Mouse (Mus musculus) urinary bladder, postnatal 36 days (tissue): ENCODE measurements around the gene Sec24b.
A peak's percentile ranks its signal among the peaks of the same experiment; 100 is the strongest.

Experiments used
- DNase-seq, 2 experiments: peaks; one replicate each; pipeline ENCODE4 v3.0.0; 2022; ENCODE audit warnings: low spot score in 2 of 2, mixed read lengths in 1 of 2

Sec24b gene

DNA sequence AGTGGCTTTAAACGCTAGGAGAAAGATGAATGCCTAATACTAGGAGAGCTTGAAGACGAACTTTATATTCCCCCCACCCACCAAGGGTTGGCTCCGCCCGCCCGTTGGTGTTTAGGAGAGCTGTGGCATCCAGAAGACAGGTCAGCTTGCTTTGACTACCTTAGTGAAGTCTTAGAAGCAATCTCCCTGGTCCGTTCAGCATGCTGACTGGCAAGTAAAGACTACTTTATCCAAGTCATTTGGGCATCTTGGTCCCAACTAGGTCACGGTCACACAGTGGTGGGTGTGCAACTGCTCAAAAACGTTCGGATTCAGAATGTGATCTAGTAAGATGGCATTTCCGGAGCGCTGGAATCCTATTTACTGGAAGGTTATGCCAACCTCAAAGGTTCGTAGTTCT, at the start of gene Sec24b:
Gene Sec24b, minus strand, starts transcription at position 273 of the 400 bp plus-strand sequence.
- DNase-seq: peak in 1 of 2 experiments; percentile 24

- DNase-seq: no peak
Measured at GRCm38 (mm10) chr3:130104471-130104870, 43.1 kb upstream of the Sec24b start.

DNA sequence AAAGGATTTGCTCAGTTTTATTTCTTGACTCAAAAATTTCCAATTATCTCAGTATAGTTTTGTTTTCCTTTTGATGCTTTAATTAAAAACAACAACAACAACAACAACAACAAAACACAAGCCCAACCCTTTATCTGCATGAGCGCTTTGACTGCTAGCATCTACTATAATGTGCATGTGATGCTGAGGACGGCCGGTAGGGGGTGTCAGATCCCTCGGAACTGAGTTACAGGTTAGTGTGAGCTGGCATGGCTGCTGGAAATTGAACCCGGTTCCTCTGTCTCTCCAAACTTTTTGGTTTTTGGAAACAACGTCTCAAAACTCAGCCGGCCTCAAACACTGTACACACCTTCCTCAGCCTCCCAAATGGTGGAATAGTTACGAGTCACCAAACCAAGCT, 42.1 kb upstream of the Sec24b start:
- DNase-seq: peak in 1 of 2 experiments; percentile 6

- DNase-seq: peak in 1 of 2 experiments; percentile 8
Measured at GRCm38 (mm10) chr3:130095160-130095781, 33.9 kb upstream of the Sec24b start.

- DNase-seq: no peak
Measured at GRCm38 (mm10) chr3:130094125-130094704, 32.9 kb upstream of the Sec24b start.

DNA sequence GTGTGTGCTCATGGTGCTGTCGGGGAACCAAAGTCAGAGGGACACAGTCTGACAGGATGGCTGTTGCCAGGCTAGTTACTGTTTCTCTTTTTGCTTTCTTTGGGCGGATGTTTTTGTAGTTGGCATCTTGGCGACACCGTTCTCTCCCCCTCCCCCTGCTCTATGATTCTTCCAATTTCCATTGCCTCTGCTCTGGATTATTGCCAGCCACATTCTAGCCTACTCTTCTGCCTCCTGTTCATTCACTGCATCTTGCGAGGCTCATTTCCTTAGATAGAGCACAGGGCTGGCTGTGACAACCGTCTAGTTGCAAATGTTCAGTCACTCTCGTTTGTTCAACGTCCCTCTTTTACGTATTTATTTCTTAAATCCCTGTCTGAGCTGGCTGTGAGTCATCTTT, 29.1 kb upstream of the Sec24b start:
- DNase-seq: no peak

GRCm38 (mm10) chr3:130088654-130089053, 27.3 kb upstream of the Sec24b start:
- DNase-seq: no peak

DNA sequence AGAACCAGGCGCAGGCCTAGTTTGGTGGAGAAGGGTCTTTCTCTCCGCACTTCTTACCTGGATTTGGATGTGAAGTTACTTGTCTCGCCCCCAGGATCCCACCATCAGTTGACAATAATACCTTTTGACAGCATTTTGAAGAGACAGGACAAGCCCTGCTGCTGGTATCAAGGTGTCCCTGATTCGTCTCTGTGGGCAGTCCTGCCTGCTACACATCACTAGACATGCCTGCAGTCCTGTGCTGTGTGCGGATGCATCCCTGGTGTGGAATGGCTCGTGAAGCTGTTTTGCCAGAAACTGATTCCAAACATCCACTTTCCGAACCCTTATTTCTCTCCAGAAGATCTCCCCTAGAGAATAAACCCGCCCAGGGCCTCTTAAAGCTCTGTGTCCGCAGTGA, 26.1 kb upstream of the Sec24b start:
- DNase-seq: no peak

GRCm38 (mm10) chr3:130086372-130087080, 25.2 kb upstream of the Sec24b start:
- no peak for DNase-seq

GRCm38 (mm10) chr3:130083312-130083711, 22.0 kb upstream of the Sec24b start:
- no peak for DNase-seq

DNA sequence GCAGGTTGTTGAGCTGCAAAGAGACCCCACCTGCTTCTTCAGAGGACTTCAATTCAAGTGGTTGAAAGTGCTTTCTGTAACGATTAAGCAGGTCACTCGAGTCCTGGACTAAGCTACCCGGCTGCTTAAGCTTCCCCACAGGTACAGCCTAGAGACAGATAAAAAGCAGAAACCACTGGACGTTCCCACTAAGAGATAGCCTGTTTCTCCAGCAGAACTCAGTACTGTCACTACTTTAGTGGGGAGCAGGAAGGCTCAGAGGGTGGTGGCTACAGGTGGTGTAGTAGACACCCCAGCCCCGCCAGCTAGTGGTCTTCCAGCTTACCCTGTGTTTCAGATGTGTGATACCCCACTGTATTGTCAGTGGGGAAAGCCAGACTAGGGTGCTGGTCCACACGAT, 19.3 kb upstream of the Sec24b start:
- DNase-seq: no peak

DNA sequence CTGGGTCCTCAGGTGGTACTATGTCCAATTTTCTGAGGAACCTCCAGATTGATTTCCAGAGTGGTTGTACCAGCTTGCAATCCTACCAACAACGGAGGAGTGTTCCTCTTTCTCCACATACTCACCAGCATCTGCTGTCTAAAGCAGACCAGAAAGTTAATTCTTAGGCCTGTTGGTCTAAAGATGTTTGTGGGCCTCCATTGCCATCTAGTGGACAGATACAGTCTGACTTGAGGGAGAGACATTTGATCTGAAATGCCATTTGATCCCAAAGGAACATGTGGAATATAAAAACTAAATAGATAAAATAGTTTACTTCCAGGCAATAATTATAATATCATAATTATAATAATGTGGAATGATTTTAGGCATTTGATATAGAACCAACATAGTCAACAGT, 18.4 kb upstream of the Sec24b start:
- DNase-seq: peak; percentile 46 to 55

DNA sequence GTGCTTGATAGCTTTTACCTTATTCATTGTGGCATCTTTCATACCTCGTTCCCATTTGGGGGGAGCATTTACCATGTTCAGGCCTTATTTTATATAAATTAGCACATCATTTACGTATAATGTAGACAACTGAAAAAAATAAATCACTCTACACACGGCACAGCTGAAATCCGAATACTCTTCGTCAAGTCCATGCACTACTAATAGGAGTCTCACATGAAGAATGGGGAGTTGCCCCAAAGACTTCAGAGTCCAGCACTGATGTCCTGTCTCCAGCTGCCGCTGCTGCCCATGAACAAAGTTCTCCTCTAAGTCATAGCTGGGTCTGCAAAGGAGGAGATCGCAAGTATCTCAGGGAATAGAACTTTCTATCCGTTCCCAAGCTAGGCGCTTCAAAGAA, 15.9 kb upstream of the Sec24b start:
- DNase-seq: no peak

DNA sequence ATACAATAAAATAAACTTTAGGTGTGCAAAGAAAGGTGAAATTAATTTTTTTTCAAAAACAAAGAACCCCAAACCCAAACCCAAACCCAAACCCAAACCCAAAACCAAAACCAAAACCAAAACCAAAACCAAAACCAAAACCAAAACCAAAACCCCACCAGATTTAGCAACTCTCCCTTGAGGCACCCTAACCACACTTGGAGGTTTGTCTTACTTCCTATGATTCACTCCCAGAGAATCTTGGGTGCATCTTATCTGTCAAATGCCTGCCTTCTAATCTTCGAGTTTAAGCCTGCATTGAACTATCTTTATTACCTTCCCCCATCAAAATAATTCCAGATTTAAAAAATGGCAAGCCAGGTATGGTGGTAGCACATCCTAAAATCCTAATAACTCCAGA, 14.4 kb upstream of the Sec24b start:
- DNase-seq: no peak

- DNase-seq: peak in 1 of 2 experiments; percentile 74
Measured at GRCm38 (mm10) chr3:130073085-130073484, 11.7 kb upstream of the Sec24b start.

GRCm38 (mm10) chr3:130071918-130072317, 10.6 kb upstream of the Sec24b start:
- DNase-seq: no peak

- peak; percentile 79 to 85 for DNase-seq
Measured at GRCm38 (mm10) chr3:130060396-130061029, 840 bp downstream of the Sec24b start.

GRCm38 (mm10) chr3:130059805-130060395, 1.5 kb downstream of the Sec24b start:
- DNase-seq: peak in 1 of 2 experiments; percentile 33

DNA sequence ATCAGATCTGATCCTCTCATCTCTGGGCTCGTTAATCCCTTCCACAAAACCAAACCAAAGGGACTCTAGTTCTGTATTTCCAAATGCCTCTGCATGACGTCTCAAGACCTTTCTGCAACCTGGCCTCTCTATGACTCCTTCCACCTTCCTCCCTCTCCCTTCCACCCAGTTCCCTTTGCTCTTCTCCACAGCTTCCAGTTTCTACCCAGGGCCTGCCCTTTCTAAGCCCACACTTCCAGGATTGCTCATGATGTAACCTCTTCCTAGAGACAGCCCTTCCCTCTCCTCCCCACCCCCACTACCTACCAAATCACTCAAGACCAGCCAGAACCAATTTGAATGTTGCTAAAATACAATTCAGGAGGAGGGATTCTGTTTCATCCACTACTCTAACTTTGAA, 2.9 kb downstream of the Sec24b start:
- peak in 1 of 2 experiments; percentile 17 for DNase-seq

GRCm38 (mm10) chr3:130057569-130058345, 3.6 kb downstream of the Sec24b start:
- DNase-seq: no peak
